Mouse (Mus musculus) kidney, adult 2 months (tissue): ENCODE measurements around the gene Hist1h4n.

Experiments
- CTCF ChIP-seq: fragments of 200-500 bp; conservative IDR thresholded peaks from 2 replicates; pipeline ENCODE4 v1.5.1; 2011; ENCODE audit warnings: low read depth, mild to moderate bottlenecking, control low read depth, low read length, moderate library complexity, mixed read lengths; ENCODE audit not compliant: insufficient read depth, insufficient read length
- POLR2A ChIP-seq: fragments of 200-500 bp; IDR thresholded peaks from one replicate; pipeline ENCODE4 v1.6.1; 2011; ENCODE audit warnings: low read depth, low read length, control low read depth

DNA sequence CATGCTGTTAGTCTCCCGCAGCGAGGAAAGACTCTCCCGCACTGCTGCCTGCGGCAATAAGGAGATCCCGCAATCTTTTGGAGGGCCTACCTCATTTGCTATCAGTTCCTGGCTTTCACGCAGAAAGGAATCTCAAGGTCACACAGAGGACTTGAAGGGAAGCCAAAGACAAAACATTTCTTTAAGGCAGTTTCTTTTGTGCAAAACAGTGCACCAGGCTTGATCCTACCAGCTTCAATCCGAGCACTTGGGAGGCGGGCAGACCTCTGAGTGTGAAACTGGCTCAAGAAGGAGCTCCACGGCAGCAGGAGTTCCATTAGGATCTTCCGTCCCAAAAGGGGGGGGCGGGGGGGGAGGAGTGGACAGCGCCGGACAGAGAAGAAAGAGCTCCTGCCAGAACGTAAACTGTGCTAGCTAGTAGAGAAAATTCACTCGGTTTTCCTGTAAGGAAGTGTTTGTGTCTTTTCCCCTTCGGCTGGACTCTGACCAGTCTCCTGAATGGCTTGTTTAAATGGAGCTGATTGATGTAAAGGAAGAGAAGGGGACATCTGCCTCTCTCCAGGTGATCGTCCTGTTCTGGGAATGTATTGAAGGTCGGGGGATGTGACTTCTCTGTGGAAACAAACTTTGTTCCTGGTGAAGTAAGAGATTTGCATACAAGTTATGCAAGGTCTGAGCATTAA, 41.3 kb downstream of the Hist1h4n start:
- TF ChIP-seq CTCF (no peak), POLR2A (no peak)
